Mouse (Mus musculus): ENCODE measurements at regions not wholly inside any gene's neighbourhood (a gene's known extent, or its start where the extent isn't known, plus 50 kb on each side); places are given as distances from the start of the nearest gene placed in this dataset.

GRCm38 (mm10) chr9:25374161-25374560 is 107.2 kb upstream of the Eepd1 start:
- no peak for DNase-seq

GRCm38 (mm10) chr9:25376209-25376608 is 105.1 kb upstream of the Eepd1 start:
- no peak for DNase-seq

- DNase-seq = no peak
Measured at GRCm38 (mm10) chr9:25377771-25378747, 103.3 kb upstream of the Eepd1 start.

- DNase-seq = no peak
Measured at GRCm38 (mm10) chr9:25385333-25385732, 96.0 kb upstream of the Eepd1 start.

GRCm38 (mm10) chr9:25387876-25388650 is 93.3 kb upstream of the Eepd1 start:
- DNase-seq = no peak

- no peak for DNase-seq
Measured at GRCm38 (mm10) chr9:25389351-25389750, 92.0 kb upstream of the Eepd1 start.

- peak; percentile 48 for DNase-seq
Measured at GRCm38 (mm10) chr9:25400647-25401335, 80.6 kb upstream of the Eepd1 start.

- no peak for DNase-seq
Measured at GRCm38 (mm10) chr9:25405848-25406247, 75.5 kb upstream of the Eepd1 start.

GRCm38 (mm10) chr9:25408518-25408917 is 72.8 kb upstream of the Eepd1 start:
- no peak for DNase-seq

GRCm38 (mm10) chr9:25409729-25410128 is 71.6 kb upstream of the Eepd1 start:
- DNase-seq = no peak

GRCm38 (mm10) chr9:25413873-25414272 is 67.5 kb upstream of the Eepd1 start:
- no peak for DNase-seq

- DNase-seq = no peak
Measured at GRCm38 (mm10) chr9:25414315-25414714, 67.0 kb upstream of the Eepd1 start.

- DNase-seq = no peak
Measured at GRCm38 (mm10) chr9:25426941-25427340, 54.4 kb upstream of the Eepd1 start.

GRCm38 (mm10) chr9:25429450-25430213 is 51.7 kb upstream of the Eepd1 start:
- DNase-seq = no peak
